Mouse (Mus musculus) cerebellum, postnatal 10 days (tissue): ENCODE data around the gene Nrd1.

Experiments
- DNase-seq, 2 experiments: peaks; one replicate each; pipeline ENCODE4 v3.0.0; 2021; ENCODE audit warnings: mixed read lengths in 2 of 2

Gene Nrd1

GRCm38 (mm10) chr4:109102574-109102973 lies 102.1 kb downstream of the Nrd1 start:
- DNase-seq = no peak

GRCm38 (mm10) chr4:109103145-109103883 lies 102.9 kb downstream of the Nrd1 start:
- DNase-seq = no peak

- no peak for DNase-seq
Measured at GRCm38 (mm10) chr4:109105254-109105653, 104.8 kb downstream of the Nrd1 start.

GRCm38 (mm10) chr4:109106034-109106433 lies 105.6 kb downstream of the Nrd1 start:
- DNase-seq = peak; percentile 12 to 34

GRCm38 (mm10) chr4:109106594-109106993 lies 106.1 kb downstream of the Nrd1 start:
- DNase-seq = no peak

GRCm38 (mm10) chr4:109109012-109109411 lies 108.6 kb downstream of the Nrd1 start:
- no peak for DNase-seq

- DNase-seq = no peak
Measured at GRCm38 (mm10) chr4:109109686-109110085, 109.2 kb downstream of the Nrd1 start.

GRCm38 (mm10) chr4:109110978-109111377 lies 110.5 kb downstream of the Nrd1 start:
- no peak for DNase-seq
